Mouse (Mus musculus): Measurements from ENCODE around the gene Serpinb6c. TPM values are rescaled to one million over a fixed set of nuclear protein-coding genes. Genes with fewer than 3 reads are reported as not detected.

The Serpinb6c gene
- polyA plus RNA-seq, 1 experiment: not detected

DNA sequence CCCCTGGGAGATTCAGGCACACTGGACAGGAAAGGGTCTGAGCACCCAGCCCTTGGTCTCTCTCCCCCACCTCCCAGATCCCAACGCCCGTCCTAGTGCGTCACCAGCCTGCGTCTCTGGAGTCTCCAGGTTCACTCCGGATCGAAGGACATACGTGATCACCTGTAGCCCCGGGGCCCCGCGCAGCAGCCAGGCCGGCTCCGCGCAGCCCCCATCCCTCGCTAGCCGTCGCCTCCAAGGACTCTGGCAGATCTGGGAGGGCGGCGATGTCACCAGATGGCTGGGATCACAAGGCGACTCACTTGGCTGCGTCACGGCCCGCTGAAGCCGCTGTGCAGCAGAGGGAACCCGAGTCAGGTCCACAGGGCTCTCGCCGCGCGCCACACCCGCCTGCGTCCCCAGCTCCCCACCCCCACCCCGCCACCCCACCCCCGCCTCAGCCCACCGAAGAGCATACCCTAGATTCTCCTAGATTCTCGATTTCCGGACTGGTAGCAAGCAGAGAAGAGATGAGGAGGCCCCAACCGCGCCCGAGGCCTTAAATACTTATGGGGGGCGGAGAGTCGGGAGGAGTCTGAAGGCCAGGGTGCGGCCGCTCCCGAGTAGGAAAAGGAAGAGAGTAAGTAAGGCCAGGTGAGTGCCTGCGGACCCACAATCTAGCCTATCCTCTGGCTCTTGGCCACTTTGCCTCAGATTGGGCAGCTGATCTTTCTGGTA, 30.1 kb upstream of the Serpinb6c start:
- H3K4me1 ChIP-seq (ENCODE audit: control insufficient read depth, insufficient read depth, low read length): 0 out of 2 replicates have a peak, but pooled peaks cover 2% of the 10 kb centered on the region
- H3K27ac ChIP-seq (ENCODE audit: insufficient read depth, low read depth, low read length): 0 out of 2 replicates have a peak overlapping the region, but pooled peaks have one; percentile 46
- 1% methylated on average over 44 of the region's 44 CpGs for WGBS
- peak overlapping the region; percentile 95 for H3K4me3 ChIP-seq (ENCODE audit: insufficient read depth, low read depth, low read length)
- TF ChIP-seq CTCF (IDR thresholded peaks at IDR 0.05; ENCODE audit: insufficient read depth, low read depth, low read length) (no peak), POLR2A (IDR thresholded peaks at IDR 0.05; ENCODE audit: insufficient read depth, low read depth, low read length) (0 out of 2 replicates have a peak, but pooled peaks have one; percentile 36)

DNA sequence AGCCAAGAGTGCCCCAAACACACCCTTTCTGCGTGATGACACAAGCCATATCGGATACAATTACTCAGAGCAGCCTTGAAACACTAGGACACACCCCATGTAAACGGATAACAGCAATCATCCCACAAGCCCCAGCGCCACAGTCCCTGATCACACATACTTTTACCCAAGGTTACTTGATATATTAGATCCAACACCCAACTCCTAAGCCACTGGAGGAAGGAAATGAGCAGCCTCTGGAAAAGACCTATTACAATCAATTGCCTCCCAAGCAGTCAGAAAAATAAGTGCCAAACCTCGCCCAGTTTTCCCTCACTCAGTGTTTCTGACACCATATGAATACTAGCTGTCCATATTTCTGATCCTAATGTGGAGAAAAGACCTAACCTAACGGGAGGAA, 29.2 kb upstream of the Serpinb6c start:
- H3K4me3 ChIP-seq (ENCODE audit: insufficient read depth, low read depth, low read length): no peak overlapping the region
- 74% methylated on average over 6 of the region's 6 CpGs for WGBS
- 0 out of 2 replicates have a peak, but pooled peaks cover 2% of the 10 kb centered on the region for H3K4me1 ChIP-seq (ENCODE audit: control insufficient read depth, insufficient read depth, low read length)

DNA sequence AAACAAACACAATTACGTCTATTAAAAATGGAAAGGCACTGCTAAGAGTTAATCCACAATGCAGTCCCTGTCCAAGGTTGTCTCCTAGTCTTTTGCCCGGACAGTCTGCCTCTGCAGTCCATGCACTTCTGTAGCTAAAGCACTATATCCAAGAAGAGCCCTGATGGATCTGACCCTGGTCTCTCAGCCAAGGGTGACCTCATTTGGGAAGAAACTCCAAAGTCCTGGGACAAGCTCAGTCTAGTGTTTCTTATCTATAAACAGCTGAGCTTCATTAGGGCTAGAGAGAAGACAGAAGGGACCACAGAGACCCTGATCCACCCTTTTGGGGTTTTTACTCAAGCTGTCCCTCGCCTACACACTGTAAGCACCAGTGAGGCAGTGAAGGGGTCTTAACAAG, 25.4 kb upstream of the Serpinb6c start:
- 86% methylated on average over 3 of the region's 3 CpGs for WGBS
- no peak overlapping the region for H3K4me3 ChIP-seq (ENCODE audit: insufficient read depth, low read depth, low read length)
- TF ChIP-seq POLR2A (IDR thresholded peaks at IDR 0.05; ENCODE audit: insufficient read depth, low read depth, low read length) (no peak), CTCF (IDR thresholded peaks at IDR 0.05; ENCODE audit: insufficient read depth, low read depth, low read length) (no peak)

More for the DNA sequence above, 29.2 kb upstream of the Serpinb6c start:
- no peak overlapping the region for H3K27ac ChIP-seq (ENCODE audit: insufficient read depth, low read depth, low read length)
- TF ChIP-seq CTCF (IDR thresholded peaks at IDR 0.05; ENCODE audit: insufficient read depth, low read depth, low read length) (no peak), POLR2A (IDR thresholded peaks at IDR 0.05; ENCODE audit: insufficient read depth, low read depth, low read length) (no peak)

DNA sequence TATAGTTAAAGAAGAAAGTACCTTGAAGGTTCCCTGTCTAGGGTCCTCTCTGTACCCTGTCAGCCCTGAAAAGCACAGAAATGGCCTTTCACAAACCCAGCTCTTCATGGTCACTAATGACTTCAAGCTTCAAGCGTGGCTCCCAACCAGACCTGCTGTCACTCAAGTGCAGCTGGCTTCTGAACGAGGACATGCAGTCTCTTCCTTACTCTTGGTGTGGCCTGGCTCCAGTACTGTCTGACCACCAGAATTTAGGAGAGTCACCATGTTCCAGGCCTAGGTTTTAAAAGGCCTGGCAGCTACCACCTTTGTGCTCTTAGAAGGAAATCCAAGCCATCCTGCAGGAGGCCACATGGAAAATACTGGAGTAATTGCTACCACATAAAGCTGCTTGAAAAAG, 24.8 kb upstream of the Serpinb6c start:
- Histone ChIP-seq H3K4me1 (ENCODE audit: control insufficient read depth, insufficient read depth, low read length) (0 out of 2 replicates have a peak, but pooled peaks cover 2% of the 10 kb centered on the region), H3K4me3 (ENCODE audit: insufficient read depth, low read depth, low read length) (no peak overlapping the region), H3K27ac (ENCODE audit: insufficient read depth, low read depth, low read length) (no peak overlapping the region)
- TF ChIP-seq POLR2A (IDR thresholded peaks at IDR 0.05; ENCODE audit: insufficient read depth, low read depth, low read length) (no peak), CTCF (IDR thresholded peaks at IDR 0.05; ENCODE audit: insufficient read depth, low read depth, low read length) (no peak)
- 88% methylated on average over 2 of the region's 2 CpGs for WGBS

More for the DNA sequence above, 25.4 kb upstream of the Serpinb6c start:
- no peak overlapping the region for H3K27ac ChIP-seq (ENCODE audit: insufficient read depth, low read depth, low read length)
- H3K4me1 ChIP-seq (ENCODE audit: control insufficient read depth, insufficient read depth, low read length): 0 out of 2 replicates have a peak, but pooled peaks cover 2% of the 10 kb centered on the region

DNA sequence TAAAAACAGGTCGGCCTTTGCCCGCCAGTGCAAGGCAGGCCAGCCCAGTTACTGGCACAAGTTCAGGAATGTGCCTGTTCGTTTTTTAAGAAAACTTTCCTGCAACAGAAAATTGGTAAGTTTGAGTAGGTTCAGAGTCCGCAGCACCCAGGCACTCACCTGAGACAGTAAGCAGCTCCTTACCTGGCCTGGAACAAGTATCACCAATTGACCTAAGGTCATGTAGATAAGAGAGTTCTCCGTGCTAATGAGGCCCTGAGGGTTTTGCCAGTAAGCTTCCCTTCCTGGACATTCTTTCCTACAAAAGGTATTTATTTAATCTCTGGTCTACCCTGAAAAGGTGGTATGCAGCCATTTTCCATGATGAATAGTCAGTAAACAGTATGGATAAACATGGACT, 16.2 kb upstream of the Serpinb6c start:
- WGBS: 76% methylated on average over 5 of the region's 5 CpGs
- no peaks in the 10 kb centered on the region for H3K4me1 ChIP-seq (ENCODE audit: control insufficient read depth, insufficient read depth, low read length)
- no peak for TF ChIP-seq CTCF (IDR thresholded peaks at IDR 0.05; ENCODE audit: insufficient read depth, low read depth, low read length)
- no peak for TF ChIP-seq POLR2A (IDR thresholded peaks at IDR 0.05; ENCODE audit: insufficient read depth, low read depth, low read length)
- H3K27ac ChIP-seq (ENCODE audit: insufficient read depth, low read depth, low read length): no peak overlapping the region
- H3K4me3 ChIP-seq (ENCODE audit: insufficient read depth, low read depth, low read length): no peak overlapping the region

DNA sequence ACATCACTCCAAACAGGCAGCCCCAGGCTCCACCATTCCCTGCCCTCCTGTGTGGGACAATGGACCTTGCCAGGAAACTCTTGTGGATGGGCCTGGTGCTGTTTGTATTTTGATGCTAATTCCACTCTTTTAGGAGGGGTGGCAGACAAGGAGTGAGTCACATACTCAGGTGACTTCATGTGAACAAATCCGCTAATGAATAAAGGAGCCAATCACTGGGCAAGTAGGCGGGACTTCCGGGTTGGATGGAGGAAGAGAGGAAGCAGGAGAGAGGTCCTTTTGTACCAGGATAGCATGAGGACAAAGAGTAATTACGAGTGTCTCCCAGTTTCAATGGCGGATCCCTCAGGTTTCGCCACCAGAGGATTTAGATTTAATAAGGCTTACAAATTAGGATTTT, 15.5 kb upstream of the Serpinb6c start:
- Histone ChIP-seq H3K4me1 (ENCODE audit: control insufficient read depth, insufficient read depth, low read length) (no peaks in the 10 kb centered on the region), H3K4me3 (ENCODE audit: insufficient read depth, low read depth, low read length) (no peak overlapping the region), H3K27ac (ENCODE audit: insufficient read depth, low read depth, low read length) (no peak overlapping the region)
- 91% methylated on average over 6 of the region's 6 CpGs for WGBS
- TF ChIP-seq CTCF (IDR thresholded peaks at IDR 0.05; ENCODE audit: insufficient read depth, low read depth, low read length) (no peak), POLR2A (IDR thresholded peaks at IDR 0.05; ENCODE audit: insufficient read depth, low read depth, low read length) (no peak)

DNA sequence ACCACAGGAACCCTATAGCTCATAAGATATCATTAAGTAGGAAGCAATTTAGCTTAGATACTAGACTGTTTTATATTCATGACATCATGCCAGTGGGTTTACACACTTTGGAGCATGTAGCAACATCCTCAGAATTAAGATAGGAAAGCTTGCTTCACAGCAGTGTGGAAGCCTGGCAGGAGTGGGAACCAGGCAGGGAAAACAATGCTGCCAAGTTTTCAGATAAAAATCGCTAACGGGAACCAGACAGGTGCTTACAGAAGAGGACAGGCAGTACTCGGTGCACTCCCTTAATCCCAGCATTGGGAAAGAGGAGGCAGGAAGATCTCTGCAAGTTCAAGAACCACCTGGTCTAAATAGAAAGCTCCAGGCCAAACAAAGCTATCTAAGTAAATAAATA, 1.3 kb upstream of the Serpinb6c start:
- Histone ChIP-seq H3K4me3 (ENCODE audit: insufficient read depth, low read depth, low read length) (no peak overlapping the region), H3K4me1 (ENCODE audit: control insufficient read depth, insufficient read depth, low read length) (no peaks in the 10 kb centered on the region), H3K27ac (ENCODE audit: insufficient read depth, low read depth, low read length) (no peak overlapping the region)
- TF ChIP-seq POLR2A (IDR thresholded peaks at IDR 0.05; ENCODE audit: insufficient read depth, low read depth, low read length): no peak
- no peak for TF ChIP-seq CTCF (IDR thresholded peaks at IDR 0.05; ENCODE audit: insufficient read depth, low read depth, low read length)
- 70% methylated on average over 3 of the region's 3 CpGs for WGBS

DNA sequence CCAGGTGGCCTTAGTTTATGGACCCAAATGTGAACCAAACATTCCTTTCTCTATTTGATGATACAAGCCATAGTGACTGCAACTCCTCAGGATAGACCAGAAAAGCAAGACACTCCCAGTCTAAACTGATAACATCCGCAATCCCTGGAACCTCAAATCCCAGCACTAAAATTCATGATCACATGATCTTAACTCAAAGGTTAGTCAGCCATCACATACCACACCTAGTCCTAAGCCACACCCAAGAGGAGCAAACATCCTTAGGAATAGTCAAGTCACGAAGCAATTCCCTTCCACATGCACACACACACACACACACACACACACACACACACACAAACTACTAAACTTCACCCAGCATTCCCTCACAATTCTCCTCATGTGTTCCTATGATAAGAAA, 2.2 kb downstream of the Serpinb6c start:
- H3K4me3 ChIP-seq (ENCODE audit: insufficient read depth, low read depth, low read length): no peak overlapping the region
- TF ChIP-seq CTCF (IDR thresholded peaks at IDR 0.05; ENCODE audit: insufficient read depth, low read depth, low read length): no peak
- TF ChIP-seq POLR2A (IDR thresholded peaks at IDR 0.05; ENCODE audit: insufficient read depth, low read depth, low read length): no peak
- H3K4me1 ChIP-seq (ENCODE audit: control insufficient read depth, insufficient read depth, low read length): no peaks in the 10 kb centered on the region
- 96% methylated on average over 2 of the region's 2 CpGs for WGBS
- H3K27ac ChIP-seq (ENCODE audit: insufficient read depth, low read depth, low read length): no peak overlapping the region

DNA sequence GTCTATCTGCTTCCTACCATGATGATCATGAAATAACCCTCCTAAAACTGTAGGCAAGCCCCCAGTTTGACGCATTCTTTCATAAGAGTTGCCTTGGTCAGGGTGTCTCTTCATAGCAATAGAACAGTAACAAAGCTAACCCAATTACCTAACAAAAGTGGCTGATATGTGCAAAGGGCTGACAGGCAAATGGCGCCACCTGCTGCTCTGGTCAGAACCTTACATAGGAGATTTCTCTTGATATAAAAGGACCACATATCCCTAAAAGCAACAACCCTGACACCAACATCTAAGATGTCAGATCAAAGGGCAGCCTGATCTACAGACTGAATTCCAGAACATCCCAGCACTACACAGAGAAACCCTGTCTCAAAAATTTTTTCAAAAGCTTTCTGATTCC, 11.3 kb downstream of the Serpinb6c start:
- 42% methylated on average over 2 of the region's 2 CpGs for WGBS
- no peaks in the 10 kb centered on the region for H3K4me1 ChIP-seq (ENCODE audit: control insufficient read depth, insufficient read depth, low read length)
- no peak overlapping the region for H3K27ac ChIP-seq (ENCODE audit: insufficient read depth, low read depth, low read length)
- TF ChIP-seq CTCF (IDR thresholded peaks at IDR 0.05; ENCODE audit: insufficient read depth, low read depth, low read length) (no peak), POLR2A (IDR thresholded peaks at IDR 0.05; ENCODE audit: insufficient read depth, low read depth, low read length) (no peak)
- no peak overlapping the region for H3K4me3 ChIP-seq (ENCODE audit: insufficient read depth, low read depth, low read length)
